Mouse (Mus musculus): ENCODE results near the gene Hspa1b.
A peak's percentile ranks its signal among the peaks of the same experiment; 100 is the strongest.
"Not testable (repeated sequence)": the region's sequence is repeated elsewhere in the genome, so short reads cannot be mapped to it uniquely, and the experiment has no call there.

Hspa1b gene

GRCm38 (mm10) chr17:34959130-34959778 lies at the start of gene Hspa1b:
Gene Hspa1b, minus strand, starts transcription at chr17:34959238.
- DNase-seq, result peak; percentile 69

- DNase-seq, result no peak
Measured at GRCm38 (mm10) chr17:35007387-35007991, 48.5 kb upstream of the Hspa1b start.

- not testable (repeated sequence) for DNase-seq
Measured at GRCm38 (mm10) chr17:35005902-35006301, 46.9 kb upstream of the Hspa1b start.

GRCm38 (mm10) chr17:35005158-35005557 lies 46.1 kb upstream of the Hspa1b start:
- DNase-seq, result no peak

GRCm38 (mm10) chr17:35004075-35004717 lies 45.2 kb upstream of the Hspa1b start:
- no peak for DNase-seq

- DNase-seq, result no peak
Measured at GRCm38 (mm10) chr17:35003022-35003838, 44.2 kb upstream of the Hspa1b start.

GRCm38 (mm10) chr17:35002153-35002865 lies 43.3 kb upstream of the Hspa1b start:
- no peak for DNase-seq

GRCm38 (mm10) chr17:35001452-35002152 lies 42.6 kb upstream of the Hspa1b start:
- no peak for DNase-seq

- DNase-seq, result peak; percentile 78
Measured at GRCm38 (mm10) chr17:35000717-35001451, 41.8 kb upstream of the Hspa1b start, which contains the start of gene Vars. Gene Vars, plus strand, starts transcription at chr17:35000987.

- not testable (repeated sequence) for DNase-seq
Measured at GRCm38 (mm10) chr17:34999871-35000716, 41.1 kb upstream of the Hspa1b start.

- no peak for DNase-seq
Measured at GRCm38 (mm10) chr17:34998526-34999430, 39.7 kb upstream of the Hspa1b start.

GRCm38 (mm10) chr17:34997142-34997483 lies 38.1 kb upstream of the Hspa1b start:
- no peak for DNase-seq

GRCm38 (mm10) chr17:34996411-34997141 lies 37.5 kb upstream of the Hspa1b start:
- DNase-seq, result no peak

GRCm38 (mm10) chr17:34995927-34996326 lies 36.9 kb upstream of the Hspa1b start:
- DNase-seq, result not testable (repeated sequence)

GRCm38 (mm10) chr17:34995192-34995591 lies 36.2 kb upstream of the Hspa1b start:
- not testable (repeated sequence) for DNase-seq

GRCm38 (mm10) chr17:34994751-34995150 lies 35.7 kb upstream of the Hspa1b start:
- no peak for DNase-seq

GRCm38 (mm10) chr17:34984218-34984617 lies 25.2 kb upstream of the Hspa1b start:
- no peak for DNase-seq

- DNase-seq, result no peak
Measured at GRCm38 (mm10) chr17:34982328-34982727, 23.3 kb upstream of the Hspa1b start.
